Mouse (Mus musculus): ENCODE results near the gene Serpina3m.
"Not testable (repeated sequence)": the region's sequence is repeated elsewhere in the genome, so short reads cannot be mapped to it uniquely, and the experiment has no call there.

Serpina3m gene

GRCm38 (mm10) chr12:104385987-104386386, 47.7 kb downstream of the Serpina3m start:
- not testable (repeated sequence) for ATAC-seq (ENCODE audit: insufficient number of reproducible peaks, low FRiP score, low TSS enrichment)

- ATAC-seq (ENCODE audit: insufficient number of reproducible peaks, low FRiP score, low TSS enrichment), result not testable (repeated sequence)
Observed at GRCm38 (mm10) chr12:104386878-104387277, 48.6 kb downstream of the Serpina3m start.

GRCm38 (mm10) chr12:104388477-104388876, 50.2 kb downstream of the Serpina3m start:
- ATAC-seq (ENCODE audit: insufficient number of reproducible peaks, low FRiP score, low TSS enrichment), result no peak

DNA sequence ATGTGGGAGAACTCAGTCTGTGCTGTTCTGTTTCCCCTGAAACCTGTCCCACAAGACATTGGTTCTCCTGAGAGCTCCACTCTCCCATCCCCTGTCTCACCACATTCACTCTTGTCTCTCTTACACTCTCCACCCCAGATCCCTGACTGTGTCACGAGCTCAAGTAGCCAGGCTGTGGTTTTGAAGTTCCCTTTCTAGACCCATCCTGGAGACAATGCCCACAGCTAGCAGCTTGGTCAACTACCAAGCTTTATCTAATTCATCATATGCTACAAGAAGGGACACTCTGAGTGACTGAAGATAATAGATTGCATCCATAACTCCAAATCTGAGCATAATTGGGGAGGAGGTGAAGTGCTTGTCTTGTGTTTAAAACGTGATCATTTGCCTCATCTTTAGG, 52.8 kb downstream of the Serpina3m start:
- ATAC-seq (ENCODE audit: insufficient number of reproducible peaks, low FRiP score, low TSS enrichment), result not testable (repeated sequence)

GRCm38 (mm10) chr12:104403968-104404367, 65.7 kb downstream of the Serpina3m start:
- ATAC-seq (ENCODE audit: insufficient number of reproducible peaks, low FRiP score, low TSS enrichment), result no peak

- ATAC-seq (ENCODE audit: insufficient number of reproducible peaks, low FRiP score, low TSS enrichment), result no peak
Observed at GRCm38 (mm10) chr12:104406454-104406885, 68.2 kb downstream of the Serpina3m start, which contains the start of gene Serpina3n. Gene Serpina3n, plus strand, starts transcription at chr12:104406729.

DNA sequence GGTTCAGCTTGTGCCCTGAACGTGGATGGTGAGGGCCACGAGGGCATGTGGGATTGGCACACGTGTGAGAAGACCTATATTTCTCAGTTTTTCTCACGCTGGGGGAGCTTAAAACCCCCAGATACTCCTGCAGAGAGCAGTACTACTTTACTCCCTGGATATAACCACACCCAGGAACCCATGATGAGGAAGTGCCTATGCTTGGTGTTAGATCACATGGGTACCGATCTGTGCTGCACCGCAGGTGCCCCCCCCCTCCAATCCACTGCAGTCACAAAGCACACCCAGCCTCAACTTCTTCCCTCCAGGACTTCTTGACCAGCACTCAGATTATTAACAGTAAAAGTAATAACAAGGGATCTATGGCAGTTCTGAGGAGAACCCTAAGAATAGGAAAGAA, 74.2 kb downstream of the Serpina3m start:
- ATAC-seq (ENCODE audit: insufficient number of reproducible peaks, low FRiP score, low TSS enrichment), result no peak

DNA sequence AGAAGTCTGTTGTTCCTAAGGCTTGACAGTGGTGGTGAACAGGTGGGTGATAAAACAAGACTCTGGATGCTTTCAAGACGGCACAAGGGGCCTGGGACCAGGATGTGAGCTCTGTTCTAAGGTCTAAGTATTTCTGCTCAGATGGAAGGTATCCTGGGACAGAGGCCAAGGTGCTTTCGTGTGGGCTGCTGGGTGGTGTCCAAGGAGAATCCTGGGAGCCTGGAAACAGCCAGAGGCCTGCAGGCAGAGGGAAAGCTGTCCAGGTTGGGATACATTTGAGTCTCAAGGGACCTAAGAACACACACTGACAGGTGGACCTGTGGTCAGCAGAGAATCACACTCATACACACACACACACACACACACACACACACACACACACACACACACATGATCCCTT, 76.3 kb downstream of the Serpina3m start:
- ATAC-seq (ENCODE audit: insufficient number of reproducible peaks, low FRiP score, low TSS enrichment), result no peak

DNA sequence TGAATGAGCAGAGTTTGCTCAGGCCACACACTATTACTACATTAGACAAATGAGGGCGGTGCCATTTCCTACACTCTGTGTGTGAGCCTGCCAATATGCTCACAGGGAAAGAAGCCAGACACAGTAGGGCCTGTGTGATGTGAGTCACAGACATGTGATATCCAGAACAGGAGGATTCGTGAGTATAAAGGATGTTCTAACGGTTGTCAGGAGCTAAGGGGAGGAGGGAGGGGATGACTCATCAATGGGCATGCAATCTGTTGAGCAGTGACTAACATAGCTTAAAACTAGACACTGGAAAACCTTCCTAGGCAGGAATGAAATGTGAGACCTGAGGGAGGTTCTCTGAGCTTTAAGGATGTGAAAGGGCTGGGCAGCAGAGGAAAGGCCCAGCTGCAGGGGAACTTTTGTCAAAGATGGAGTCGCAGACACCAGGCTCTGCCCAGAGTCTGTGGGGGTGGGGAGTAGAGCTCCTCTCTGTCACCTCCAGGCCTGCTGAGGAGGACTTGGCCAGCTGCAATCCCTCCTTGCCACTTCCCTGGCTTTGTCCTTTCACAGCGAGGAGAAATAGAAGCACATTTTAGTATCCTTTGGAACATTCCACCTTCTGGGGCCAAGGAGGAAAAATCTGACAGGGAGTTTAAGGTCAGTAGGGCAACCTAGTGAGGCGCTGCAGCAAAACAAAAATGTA, 77.5 kb downstream of the Serpina3m start:
- peak; percentile 63; the same call in 1 of the 2 replicates for ATAC-seq (ENCODE audit: insufficient number of reproducible peaks, low FRiP score, low TSS enrichment)

- no peak for ATAC-seq (ENCODE audit: insufficient number of reproducible peaks, low FRiP score, low TSS enrichment)
Observed at GRCm38 (mm10) chr12:104418340-104419135, 80.3 kb downstream of the Serpina3m start.

GRCm38 (mm10) chr12:104419136-104419462, 80.8 kb downstream of the Serpina3m start:
- ATAC-seq (ENCODE audit: insufficient number of reproducible peaks, low FRiP score, low TSS enrichment), result no peak

GRCm38 (mm10) chr12:104422615-104423392, 84.5 kb downstream of the Serpina3m start:
- no peak for ATAC-seq (ENCODE audit: insufficient number of reproducible peaks, low FRiP score, low TSS enrichment)

- ATAC-seq (ENCODE audit: insufficient number of reproducible peaks, low FRiP score, low TSS enrichment), result no peak
Observed at GRCm38 (mm10) chr12:104425591-104425990, 87.3 kb downstream of the Serpina3m start.

DNA sequence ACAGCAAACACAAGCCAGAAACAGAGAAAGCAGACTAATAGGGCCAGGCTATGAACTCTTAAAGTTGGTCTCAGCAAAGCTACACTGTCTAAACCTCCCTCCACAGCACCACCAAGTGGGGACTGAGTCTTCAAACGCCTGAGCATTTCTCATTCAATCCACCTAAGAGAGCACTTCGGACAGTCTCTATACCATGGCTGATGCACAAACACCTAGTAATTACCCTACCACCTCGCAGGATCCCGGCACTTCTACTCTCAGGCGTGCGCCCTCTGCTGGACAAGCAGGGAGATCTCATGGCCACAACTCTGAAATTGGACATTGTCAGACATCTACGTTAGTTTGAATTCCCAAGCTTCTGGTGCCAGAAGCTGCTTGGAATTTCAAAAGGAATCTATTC, 88.6 kb downstream of the Serpina3m start:
- peak; percentile 49; the same call in 1 of the 2 replicates for ATAC-seq (ENCODE audit: insufficient number of reproducible peaks, low FRiP score, low TSS enrichment)

DNA sequence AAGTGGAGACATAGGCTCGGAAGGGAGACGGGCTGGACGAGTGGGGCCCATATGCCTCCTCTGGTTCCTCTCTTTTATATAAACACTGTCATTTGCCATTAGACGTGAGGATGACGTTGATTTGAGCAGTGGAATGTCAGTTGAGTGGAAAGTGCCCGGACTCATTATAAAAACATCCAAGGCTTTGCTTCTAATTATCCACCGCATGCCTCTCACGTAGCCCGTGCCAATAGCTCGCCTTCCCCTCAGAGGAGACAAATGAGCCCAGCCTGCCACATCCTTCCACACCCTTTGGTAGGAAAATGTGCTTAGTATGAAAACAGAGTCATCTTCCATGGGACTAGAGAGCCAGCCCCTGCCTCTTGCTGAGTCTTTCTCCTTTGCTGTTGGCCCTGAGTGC, 93.1 kb downstream of the Serpina3m start:
- ATAC-seq (ENCODE audit: insufficient number of reproducible peaks, low FRiP score, low TSS enrichment), result no peak

- no peak for ATAC-seq (ENCODE audit: insufficient number of reproducible peaks, low FRiP score, low TSS enrichment)
Observed at GRCm38 (mm10) chr12:104433214-104433613, 94.9 kb downstream of the Serpina3m start.

DNA sequence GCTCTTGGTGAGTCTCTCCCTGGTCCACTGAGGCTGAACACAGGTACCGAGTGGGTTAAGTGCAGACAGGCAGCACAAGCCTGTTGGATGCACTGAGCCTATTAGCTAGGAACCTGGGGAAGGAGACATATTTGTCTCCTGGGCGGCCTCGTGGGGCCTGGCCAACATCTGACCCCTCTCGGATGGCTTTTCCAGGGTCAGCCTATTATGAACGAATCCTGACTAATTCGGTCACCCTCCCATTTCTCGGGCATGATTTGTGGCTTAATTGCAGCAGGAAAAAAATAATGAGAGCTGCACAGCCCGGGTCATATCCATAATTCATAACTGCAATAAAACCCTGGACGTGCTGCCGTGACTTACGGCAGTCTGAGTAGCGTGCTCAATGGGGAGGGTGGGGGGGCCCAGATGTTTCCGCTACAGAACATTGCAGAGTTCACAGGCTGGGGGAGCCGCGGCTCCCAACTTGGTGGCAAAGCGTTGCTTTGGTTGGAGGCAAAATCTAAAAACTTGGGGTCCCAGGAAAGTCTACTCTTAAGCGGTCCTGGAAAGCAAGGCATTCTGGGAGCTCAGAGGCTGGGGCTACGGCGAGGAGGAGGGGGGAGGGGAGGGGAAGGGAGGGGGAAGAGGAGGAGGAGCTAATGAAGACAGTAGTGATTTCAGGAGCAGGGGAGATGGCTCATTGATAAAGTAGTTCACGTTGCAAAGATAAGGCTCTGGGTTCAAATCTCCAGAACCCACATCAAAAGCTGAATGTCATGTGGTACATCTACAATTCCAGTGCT, 95.9 kb downstream of the Serpina3m start:
- no peak for ATAC-seq (ENCODE audit: insufficient number of reproducible peaks, low FRiP score, low TSS enrichment)

DNA sequence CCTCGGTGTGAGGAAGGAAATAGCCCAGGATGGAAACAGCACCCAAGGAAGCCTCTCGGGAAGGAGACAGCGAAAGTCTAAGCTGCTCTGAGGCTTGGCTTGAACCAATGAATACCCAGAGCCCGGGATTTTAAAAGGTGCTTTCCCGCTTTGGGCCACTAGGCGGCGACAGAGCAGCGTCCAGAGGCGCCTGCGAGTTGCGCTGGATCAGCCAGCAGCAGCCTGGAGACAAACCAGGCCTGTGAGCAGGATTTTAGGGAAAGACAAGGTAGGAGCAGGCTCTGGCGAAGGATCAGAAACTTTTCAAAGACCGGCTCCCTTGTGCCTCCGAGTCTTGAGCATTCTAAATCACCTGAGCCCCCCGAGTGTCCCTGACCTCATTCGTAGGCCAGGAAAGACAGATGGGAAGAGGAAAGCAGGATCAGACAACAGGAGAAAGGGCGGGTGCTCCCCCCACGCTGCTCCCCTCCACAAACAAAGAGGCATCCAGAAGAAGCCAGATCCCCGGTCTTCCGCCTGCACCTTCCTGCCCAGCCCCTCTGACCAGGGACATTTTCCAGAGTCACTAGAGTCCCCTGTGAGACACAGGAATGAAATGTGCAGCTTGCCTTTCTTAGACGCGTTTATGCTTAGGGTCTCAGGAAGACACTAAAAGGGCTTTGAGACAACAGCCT, 101.9 kb downstream of the Serpina3m start:
- peak; percentile 53 for ATAC-seq (ENCODE audit: insufficient number of reproducible peaks, low FRiP score, low TSS enrichment)

DNA sequence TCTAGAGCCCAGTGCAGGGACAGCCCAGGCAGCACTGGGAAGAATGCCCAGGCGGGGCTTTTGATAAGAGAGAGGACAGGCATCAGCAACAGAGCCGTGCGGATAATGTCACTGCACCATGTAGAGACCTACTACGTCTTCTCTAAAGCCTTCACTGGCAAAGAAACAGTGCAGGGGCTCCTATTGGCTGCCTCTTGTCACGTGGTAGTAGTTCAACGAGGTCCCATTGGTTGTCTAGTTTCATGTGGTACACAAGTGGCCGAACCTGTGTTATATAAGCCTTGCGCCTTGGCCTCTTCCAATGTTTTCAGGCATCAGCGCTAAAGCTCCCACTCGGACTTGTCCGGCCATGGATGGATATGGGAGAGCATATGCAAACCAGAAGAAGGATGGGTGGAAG, 105.4 kb downstream of the Serpina3m start:
- ATAC-seq (ENCODE audit: insufficient number of reproducible peaks, low FRiP score, low TSS enrichment), result no peak

Data from cerebellum, adult (tissue).